Comparison of ENCODE assay signal across 23 mouse cellular contexts in genomic region chr11:4716530-4717236, GRCm38 (mm10). TPM values are rescaled to one million over a fixed set of nuclear protein-coding genes. Genes with fewer than 3 reads are reported as not detected.
DNase-seq lines count a peak whose midpoint lies in the region; ATAC-seq and TF ChIP-seq lines count a peak whose summit lies in the region.
"Had no signal": no experiment of that assay in that cellular context is flagged by ENCODE, and none has a peak within 500 bp of the region (broad histone marks: within the 10 kb centered on the region; RNA-seq: fewer than 3 reads in every experiment).

No protein-coding gene starts in this region.

- no peaks in the 10 kb centered on the region; the same call in 1 of the 2 replicates for H3K36me3 ChIP-seq in forebrain, embryonic 16.5 days (ENCODE audit: control insufficient read depth, insufficient read depth)
- H3K36me3 ChIP-seq in forebrain, embryonic 11.5 days (ENCODE audit: control insufficient read depth, insufficient read depth, low read length) = no peaks in the 10 kb centered on the region
- H3K36me3 ChIP-seq in CH12.LX (replicated peaks in 1 of 2; ENCODE audit: control insufficient read depth in 1 of 2, insufficient read depth in 1 of 2, low read length in 1 of 2) = peaks cover 7 to 39% of the 10 kb centered on the region in 2 experiments
- H3K36me3 ChIP-seq: embryonic facial prominence, embryonic 13.5 days; embryonic facial prominence, embryonic 15.5 days; forebrain, embryonic 10.5 days had no signal

- H3K27ac ChIP-seq in forebrain, embryonic 16.5 days (ENCODE audit: low read length) = no peak overlapping the region
- H3K27ac ChIP-seq in forebrain, embryonic 11.5 days (ENCODE audit: low read depth, low read length) = no peak overlapping the region
- no peak overlapping the region for H3K27ac ChIP-seq in CH12.LX (ENCODE audit: insufficient read depth, low read depth)
- H3K27ac ChIP-seq: embryonic facial prominence, embryonic 13.5 days; embryonic facial prominence, embryonic 15.5 days; forebrain, embryonic 10.5 days; forebrain, embryonic 13.5 days had no signal

- TF ChIP-seq POLR2A in CH12.LX (IDR thresholded peaks at IDR 0.05; ENCODE audit: low read depth, low read length) = no peak
- no peak for TF ChIP-seq POLR2A in brain, embryonic 14.5 days (IDR thresholded peaks at IDR 0.05; ENCODE audit: borderline replicate concordance, extremely low read depth, insufficient read depth, insufficient read length, poor library complexity, severe bottlenecking)

- H3K27me3 ChIP-seq in forebrain, embryonic 16.5 days (replicated peaks; ENCODE audit: control insufficient read depth, insufficient read depth, low read length) = no peaks in the 10 kb centered on the region
- H3K27me3 ChIP-seq in forebrain, embryonic 11.5 days (ENCODE audit: control insufficient read depth, insufficient read depth, low read length) = no peaks in the 10 kb centered on the region
- no peaks in the 10 kb centered on the region for H3K27me3 ChIP-seq in CH12.LX (replicated peaks)
- H3K27me3 ChIP-seq: embryonic facial prominence, embryonic 13.5 days; embryonic facial prominence, embryonic 15.5 days; forebrain, embryonic 13.5 days; Patski had no signal

- no peaks in the 10 kb centered on the region; the same call in 1 of the 2 replicates for H3K79me2 ChIP-seq in CH12.LX (replicated peaks; ENCODE audit: control insufficient read depth, extremely low read depth, insufficient read depth, poor library complexity, severe bottlenecking)

- H3K4me3 ChIP-seq in forebrain, embryonic 16.5 days (replicated peaks; ENCODE audit: low read length) = no peak overlapping the region
- no peak overlapping the region for H3K4me3 ChIP-seq in forebrain, embryonic 11.5 days (ENCODE audit: low read depth, low read length)
- H3K4me3 ChIP-seq in CH12.LX (replicated peaks in 1 of 3; ENCODE audit: low read depth in 2 of 3, low read length in 2 of 3, poor library complexity in 1 of 3) = no peak overlapping the region
- H3K4me3 ChIP-seq: embryonic facial prominence, embryonic 13.5 days; embryonic facial prominence, embryonic 15.5 days; erythroblast, embryonic 14.5 days; forebrain, embryonic 10.5 days; forebrain, embryonic 13.5 days had no signal

- TF ChIP-seq CTCF in CH12.LX (conservative IDR thresholded peaks at IDR 0.05 in 1 of 2, IDR thresholded peaks at IDR 0.05 in 1 of 2; ENCODE audit: low read depth in 2 of 2, low read length in 2 of 2) = no peak
- no peak for TF ChIP-seq CTCF in brain, embryonic 14.5 days (IDR thresholded peaks at IDR 0.05; ENCODE audit: borderline replicate concordance, extremely low read depth, insufficient read depth, insufficient read length)

- in situ Hi-C loops in CH12.LX (cut with MboI; ENCODE audit: low pct_ligation_motif_present, low pct_unique_long_range_greater_than_20kb, low sequenced_read_pairs) = no loop called here

- H3K4me2 ChIP-seq in forebrain, embryonic 16.5 days (ENCODE audit: low read length) = no peak overlapping the region
- no peak overlapping the region for H3K4me2 ChIP-seq in forebrain, embryonic 11.5 days (ENCODE audit: low read depth, low read length, severe bottlenecking)
- H3K4me2 ChIP-seq in CH12.LX (ENCODE audit: insufficient read depth, low read depth, poor library complexity, severe bottlenecking) = no peak overlapping the region
- H3K4me2 ChIP-seq: embryonic facial prominence, embryonic 13.5 days; embryonic facial prominence, embryonic 15.5 days; forebrain, embryonic 13.5 days had no signal

- DNase-seq in forebrain, embryonic 11.5 days (ENCODE audit: low spot score) = no peak
- peak; percentile 31 for DNase-seq in CH12.LX (ENCODE audit: extremely low read depth)
- peak; percentile 20 for DNase-seq in brain, embryonic 14.5 days (ENCODE audit: low read depth)
- no peak for DNase-seq in urinary bladder, adult 18-20 months (ENCODE audit: low spot score in 2 of 2)
- DNase-seq: adrenal gland, adult 8-10 months; adrenal gland, postnatal 14 days; adrenal gland, postnatal 36 days; cerebellum, adult 11 months; cerebellum, adult 18-20 months; cerebellum, adult 8-10 months; cerebellum, adult 9-11 months; cerebellum, postnatal 36 days; embryo, embryonic 11 days had no signal

- WGBS in forebrain, embryonic 16.5 days = 77% methylated on average over 5 of the region's 5 CpGs
- WGBS in forebrain, embryonic 11.5 days = 87% methylated on average over 5 of the region's 5 CpGs

- 0 out of 2 replicates have a peak, but pooled peaks have one; percentile 28 for ATAC-seq in forebrain, embryonic 16.5 days
- ATAC-seq in forebrain, embryonic 11.5 days (replicated peaks; ENCODE audit: low FRiP score) = no peak
- ATAC-seq: activated CD4-positive, CD25-positive, alpha-beta regulatory T cell, adult 4 months; forebrain, embryonic 13.5 days; Patski had no signal

- peaks cover 15% of the 10 kb centered on the region; the same call in 1 of the 2 replicates for H3K4me1 ChIP-seq in forebrain, embryonic 16.5 days (replicated peaks; ENCODE audit: control insufficient read depth, insufficient read depth, low read length)
- no peaks in the 10 kb centered on the region for H3K4me1 ChIP-seq in forebrain, embryonic 11.5 days (replicated peaks; ENCODE audit: control insufficient read depth, insufficient read depth, low read length)
- peaks cover 42 to 90% of the 10 kb centered on the region in 2 experiments for H3K4me1 ChIP-seq in CH12.LX (ENCODE audit: control insufficient read depth in 1 of 2, insufficient read depth in 2 of 2)

- dilution Hi-C loops in CH12.LX (cut with MboI; ENCODE audit: extremely low pct_ligation_motif_present, extremely low pct_unique_long_range_greater_than_20kb, low sequenced_read_pairs) = no loop called here

- no peaks in the 10 kb centered on the region for H3K9me3 ChIP-seq in forebrain, embryonic 16.5 days (ENCODE audit: control insufficient read depth, low read length)
- no peaks in the 10 kb centered on the region for H3K9me3 ChIP-seq in forebrain, embryonic 11.5 days (ENCODE audit: control insufficient read depth, low read length)
- no peaks in the 10 kb centered on the region for H3K9me3 ChIP-seq in CH12.LX (replicated peaks; ENCODE audit: low read length)
- H3K9me3 ChIP-seq: embryonic facial prominence, embryonic 13.5 days; embryonic facial prominence, embryonic 15.5 days; forebrain, embryonic 10.5 days; forebrain, embryonic 13.5 days; G1E had no signal

- no peak for TF ChIP-seq RAD21 in CH12.LX (IDR thresholded peaks at IDR 0.05; ENCODE audit: low read depth, low read length)

- TF ChIP-seq EP300 in CH12.LX (IDR thresholded peaks at IDR 0.05; ENCODE audit: low read length) = peak; percentile 78

- no peak overlapping the region for H3K9ac ChIP-seq in forebrain, embryonic 16.5 days (replicated peaks; ENCODE audit: low read depth, low read length)
- no peak overlapping the region for H3K9ac ChIP-seq in forebrain, embryonic 11.5 days (ENCODE audit: low read length)
- H3K9ac ChIP-seq in CH12.LX (ENCODE audit: insufficient read depth, low read depth) = no peak overlapping the region
- H3K9ac ChIP-seq: embryonic facial prominence, embryonic 13.5 days; embryonic facial prominence, embryonic 15.5 days; forebrain, embryonic 13.5 days had no signal

TF ChIP-seq in CH12.LX, 34 proteins besides CTCF, POLR2A, EP300 and RAD21 (continues in another document):
- TF ChIP-seq JUN (IDR thresholded peaks at IDR 0.05; ENCODE audit: insufficient read depth, low read depth, low read length) (peak; percentile 58), UBTF (IDR thresholded peaks at IDR 0.05; ENCODE audit: low read depth, low read length) (no peak), ETS1 (conservative IDR thresholded peaks at IDR 0.05; ENCODE audit: low read depth, low read length) (0 out of 2 replicates have a peak, but pooled peaks have one; percentile 30), MEF2A (IDR thresholded peaks at IDR 0.05; ENCODE audit: borderline replicate concordance, low read depth, low read length) (peak; percentile 24; the same call in 1 of the 2 replicates), BHLHE40 (IDR thresholded peaks at IDR 0.05; ENCODE audit: low read depth, low read length) (peak; percentile 48; the same call in 1 of the 2 replicates), IRF4 (IDR thresholded peaks at IDR 0.05; ENCODE audit: low read depth, low read length) (peak; percentile 89), JUND (conservative IDR thresholded peaks at IDR 0.05; ENCODE audit: low read depth, low read length) (peak; percentile 51; the same call in 1 of the 2 replicates), ZC3H11A (IDR thresholded peaks at IDR 0.05; ENCODE audit: low read depth, low read length) (no peak), PAX5 (IDR thresholded peaks at IDR 0.05; ENCODE audit: low read length) (no peak), MAX (IDR thresholded peaks at IDR 0.05; ENCODE audit: low read length) (no peak), TCF12 (IDR thresholded peaks at IDR 0.05; ENCODE audit: low read depth, low read length) (peak; percentile 54; the same call in 1 of the 2 replicates), ZNF384 (IDR thresholded peaks at IDR 0.05; ENCODE audit: low read depth, low read length) (no peak), RCOR1 (conservative IDR thresholded peaks at IDR 0.05; ENCODE audit: low read depth, low read length) (peak; percentile 53; the same call in 1 of the 2 replicates), ELF1 (IDR thresholded peaks at IDR 0.05; ENCODE audit: low read depth, low read length) (no peak), MYC (IDR thresholded peaks at IDR 0.05; ENCODE audit: low read depth, low read length) (no peak)

RNA-seq across cellular contexts. Expression of gene Zmat5, which starts 12.2 kb away (rescaled TPM):
- polyA plus RNA-seq in forebrain, embryonic 16.5 days (2015; fragmentation: Nextera tagmentation; extraction: Ambion mirVana) = 70.2 and 75.5 TPM in 2 replicates
- polyA plus RNA-seq in forebrain, embryonic 11.5 days (2014; fragmentation: Nextera tagmentation; extraction: Ambion mirVana) = 70.9 and 76.4 TPM in 2 replicates
- total RNA-seq in CH12.LX (2012; rRNA removed) (74.8 and 75.2 TPM in 2 replicates), CH12.LX (2014; rRNA removed) (27.9 and 35.9 TPM in 2 replicates)
- 41.8 and 51.4 TPM in 2 replicates for polyA plus RNA-seq in CH12.LX (2012; ENCODE audit: insufficient read length, low read depth)
- 40.2 and 57.7 TPM in 2 replicates for polyA plus RNA-seq in brain, embryonic 14.5 days (2012; rRNA removed)

RNA-seq across cellular contexts. Expression of gene Uqcr10, which starts 12.5 kb away (rescaled TPM):
- 487 and 509 TPM in 2 replicates for polyA plus RNA-seq in forebrain, embryonic 16.5 days (2015; fragmentation: Nextera tagmentation; extraction: Ambion mirVana)
- 550 and 552 TPM in 2 replicates for polyA plus RNA-seq in forebrain, embryonic 11.5 days (2014; fragmentation: Nextera tagmentation; extraction: Ambion mirVana)
- 1,522 and 1,539 TPM in 2 replicates for total RNA-seq in CH12.LX (2012; rRNA removed)
- 905 and 1,007 TPM in 2 replicates for total RNA-seq in CH12.LX (2014; rRNA removed)
- 740 and 776 TPM in 2 replicates for polyA plus RNA-seq in CH12.LX (2012; ENCODE audit: insufficient read length, low read depth)
- polyA plus RNA-seq in brain, embryonic 14.5 days (2012; rRNA removed) = 554 and 676 TPM in 2 replicates

RNA-seq across cellular contexts. Expression of gene Cabp7, which starts 29.9 kb away (rescaled TPM):
- polyA plus RNA-seq in forebrain, embryonic 16.5 days (2015; fragmentation: Nextera tagmentation; extraction: Ambion mirVana) = 1.5 and 1.6 TPM in 2 replicates
- polyA plus RNA-seq in forebrain, embryonic 11.5 days (2014; fragmentation: Nextera tagmentation; extraction: Ambion mirVana) = 0.57 and 0.79 TPM in 2 replicates
- 0.50 and 0.51 TPM in 2 replicates for total RNA-seq in CH12.LX (2012; rRNA removed)
- total RNA-seq in CH12.LX (2014; rRNA removed) = not detected in 2 replicates
- not detected in 2 replicates for polyA plus RNA-seq in CH12.LX (2012; ENCODE audit: insufficient read length, low read depth)
- polyA plus RNA-seq in brain, embryonic 14.5 days (2012; rRNA removed) = 5.0 and 5.2 TPM in 2 replicates
- total RNA-seq: common myeloid progenitor, adult 5-6 weeks; G1E had no signal
- polyA plus RNA-seq: erythroblast, embryonic 14.5 days; G1E had no signal

Comparison
In these comparisons a context has a peak if more than half of its experiments do, and no peak if none do; other contexts are left out.
1. DNase-seq: peak in CH12.LX (single experiment) and brain, embryonic 14.5 days (single experiment); none in forebrain, embryonic 11.5 days (single experiment) and urinary bladder, adult 18-20 months (0 of 2).